Mouse (Mus musculus) small intestine, adult 2 months (tissue): Measurements from ENCODE around the gene Zfp637. TPM values are rescaled to one million over a fixed set of nuclear protein-coding genes. Genes with fewer than 3 reads are reported as not detected.
"Not testable (repeated sequence)": the region's sequence is repeated elsewhere in the genome, so short reads cannot be mapped to it uniquely, and the experiment has no call there.

Experiments
- H3K27ac ChIP-seq: fragments of 200-500 bp; 2 replicates; pipeline ENCODE4 v1.5.1; 2012; ENCODE audit warnings: low read depth, low read length, control low read depth, inconsistent platforms; ENCODE audit not compliant: insufficient read depth
- H3K27me3 ChIP-seq: fragments of 200-500 bp; 2 replicates; pipeline ENCODE4 v1.6.1; 2012; ENCODE audit warnings: mild to moderate bottlenecking, moderate library complexity, low read length, inconsistent platforms; ENCODE audit not compliant: control insufficient read depth, insufficient read depth
- H3K36me3 ChIP-seq: fragments of 200-500 bp; 2 replicates; pipeline ENCODE4 v1.6.1; 2012; ENCODE audit warnings: mild to moderate bottlenecking, low read length, control low read depth, inconsistent platforms; ENCODE audit not compliant: control insufficient read depth, insufficient read depth
- H3K4me1 ChIP-seq: fragments of 200-500 bp; 2 replicates; pipeline ENCODE4 v1.6.1; 2012; ENCODE audit warnings: low read length, inconsistent platforms, mixed read lengths; ENCODE audit not compliant: control insufficient read depth, insufficient read depth, insufficient read length
- H3K4me3 ChIP-seq: fragments of 200-500 bp; 2 replicates; pipeline ENCODE4 v1.5.1; 2012; ENCODE audit warnings: low read depth, mild to moderate bottlenecking, control low read depth, inconsistent platforms, low read length, moderate library complexity
- CTCF ChIP-seq: fragments of 200-500 bp; IDR thresholded peaks from 2 replicates; pipeline ENCODE4 v1.5.1; 2012; ENCODE audit warnings: low read depth, mild to moderate bottlenecking, control low read depth, inconsistent platforms, low read length, moderate library complexity, mixed read lengths; ENCODE audit not compliant: insufficient replicate concordance, insufficient read length; ENCODE audit errors: extremely low read depth
- POLR2A ChIP-seq: fragments of 200-500 bp; IDR thresholded peaks from 2 replicates; pipeline ENCODE4 v1.6.1; 2012; ENCODE audit warnings: low read depth, mild to moderate bottlenecking, control low read depth, inconsistent platforms, low read length, moderate library complexity
- WGBS: fragments of 180-500 bp; shearing (Covaris S2); methylation state at CpG from one replicate; pipeline ENCODE4 v1.1.7; 2018; 5-methylcytosine and 5-hydroxymethylcytosine counted together
- polyA plus RNA-seq: library from polyadenylated mRNA; depleted of rRNA; stranded (reverse); fragments of >200 nt; gene quantifications from 2 replicates; pipeline ENCODE4 v1.2.3, GENCODE M21; 2012

Zfp637 gene
- polyA plus RNA-seq, 1 experiment = 15.9 TPM

DNA sequence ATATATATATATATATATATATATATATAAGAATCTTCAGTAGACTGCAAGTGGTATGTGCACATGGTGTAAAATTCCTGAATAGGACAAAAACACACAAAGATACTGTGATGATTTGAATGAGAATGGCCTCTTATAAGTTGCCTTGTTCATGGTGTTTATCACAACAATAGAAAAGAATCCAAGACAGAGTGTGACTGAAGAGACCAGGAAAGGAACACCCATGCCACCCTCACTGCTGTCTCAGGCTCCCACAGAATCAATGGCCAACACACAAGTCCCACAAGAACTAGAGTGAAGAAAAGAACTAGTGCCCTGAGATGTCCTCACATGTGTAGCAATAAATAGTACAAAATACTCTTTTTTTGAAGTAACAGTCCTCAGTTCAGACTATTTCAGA lies 26.3 kb upstream of the Zfp637 start:
- Histone ChIP-seq H3K36me3 (no peaks in the 10 kb centered on the region), H3K27ac (no peak overlapping the region), H3K4me1 (no peaks in the 10 kb centered on the region), H3K4me3 (no peak overlapping the region), H3K27me3 (no peaks in the 10 kb centered on the region)
- TF ChIP-seq CTCF (no peak), POLR2A (no peak)

GRCm38 (mm10) chr6:117817108-117817541 lies 23.9 kb upstream of the Zfp637 start:
- H3K4me3 ChIP-seq = no peak overlapping the region
- H3K4me1 ChIP-seq = no peaks in the 10 kb centered on the region
- no peaks in the 10 kb centered on the region for H3K36me3 ChIP-seq
- no peak for TF ChIP-seq POLR2A
- no peak for TF ChIP-seq CTCF
- 71% methylated on average over 5 of the region's 5 CpGs for WGBS
- H3K27ac ChIP-seq = no peak overlapping the region
- no peaks in the 10 kb centered on the region for H3K27me3 ChIP-seq

DNA sequence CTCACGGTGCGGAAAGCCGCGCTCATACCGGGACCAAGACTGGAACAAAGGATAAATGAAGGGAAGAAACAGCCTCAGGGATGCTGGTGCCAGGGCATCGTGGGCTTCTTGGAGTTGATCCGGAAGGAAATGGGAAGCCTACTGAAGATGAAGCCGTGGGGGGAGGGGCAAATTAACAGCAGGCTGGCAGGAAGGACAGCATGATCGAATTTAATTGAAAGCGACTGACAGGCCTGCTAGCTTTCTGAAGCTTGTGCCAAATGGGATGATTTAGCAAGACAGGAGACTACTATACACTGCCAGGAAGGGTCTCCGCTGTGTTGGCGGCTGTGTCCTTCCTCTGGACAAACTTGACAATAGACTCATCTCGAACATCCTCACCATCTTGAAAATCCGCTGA lies 20.7 kb upstream of the Zfp637 start:
- no peaks in the 10 kb centered on the region for H3K4me1 ChIP-seq
- no peaks in the 10 kb centered on the region for H3K27me3 ChIP-seq
- H3K36me3 ChIP-seq = no peaks in the 10 kb centered on the region
- H3K27ac ChIP-seq = no peak overlapping the region
- 91% methylated on average over 14 of the region's 14 CpGs for WGBS
- H3K4me3 ChIP-seq = no peak overlapping the region
- no peak for TF ChIP-seq CTCF
- TF ChIP-seq POLR2A = no peak

GRCm38 (mm10) chr6:117825369-117825768 lies 15.6 kb upstream of the Zfp637 start:
- no peak overlapping the region for H3K27ac ChIP-seq
- 11% methylated on average over 4 of the region's 4 CpGs for WGBS

DNA sequence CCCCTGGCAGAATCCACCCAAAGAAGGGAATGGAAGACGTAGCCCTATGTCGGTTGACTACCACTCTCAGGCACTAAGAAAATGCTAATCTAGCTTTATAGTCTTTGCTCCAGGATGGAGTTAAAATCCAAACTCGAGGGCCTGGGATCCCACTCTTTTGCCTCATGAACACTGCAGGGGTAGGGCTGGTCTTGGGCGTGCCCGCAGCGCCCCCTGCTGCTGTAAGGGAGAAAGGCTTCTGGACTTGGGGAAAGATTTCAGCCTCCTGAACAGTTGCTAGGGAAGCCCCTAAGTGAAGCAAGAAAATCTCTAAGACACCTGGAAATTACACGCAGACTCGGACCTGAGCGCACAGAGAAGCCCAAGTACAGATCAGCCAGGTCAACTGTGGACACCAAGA lies 12.7 kb upstream of the Zfp637 start:
- 19% methylated on average over 9 of the region's 9 CpGs for WGBS
- Histone ChIP-seq H3K27ac (no peak overlapping the region), H3K4me3 (no peak overlapping the region), H3K27me3 (no peaks in the 10 kb centered on the region), H3K4me1 (no peaks in the 10 kb centered on the region), H3K36me3 (no peaks in the 10 kb centered on the region)
- TF ChIP-seq CTCF = peak; percentile 74; the same call in 1 of the 2 replicates
- no peak for TF ChIP-seq POLR2A

More at GRCm38 (mm10) chr6:117825369-117825768, 15.6 kb upstream of the Zfp637 start:
- H3K4me1 ChIP-seq = no peaks in the 10 kb centered on the region
- no peaks in the 10 kb centered on the region for H3K36me3 ChIP-seq
- H3K4me3 ChIP-seq = no peak overlapping the region
- TF ChIP-seq POLR2A (no peak), CTCF (peak; percentile 65; the same call in 1 of the 2 replicates)
- no peaks in the 10 kb centered on the region for H3K27me3 ChIP-seq

GRCm38 (mm10) chr6:117841511-117841955 lies 553 bp downstream of the Zfp637 start:
- peak overlapping the region; percentile 88 for H3K4me3 ChIP-seq

DNA sequence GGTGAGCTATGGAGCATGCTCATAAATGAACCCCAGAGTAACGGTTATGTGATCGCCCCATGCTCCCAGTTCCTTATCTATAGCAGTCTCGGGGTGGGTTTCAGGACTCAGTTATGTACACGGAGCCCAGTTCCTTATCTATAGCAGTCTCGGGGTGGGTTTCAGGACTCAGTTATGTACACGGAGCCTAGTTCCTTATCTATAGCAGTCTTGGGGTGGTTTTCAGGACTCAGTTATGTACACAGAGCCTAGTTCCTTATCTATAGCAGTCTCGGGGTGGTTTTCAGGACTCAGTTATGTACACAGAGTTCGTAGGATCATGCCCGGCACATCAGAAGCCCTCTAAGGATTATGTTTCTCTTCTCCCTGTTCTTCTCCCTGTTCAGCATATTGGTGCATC lies 3.6 kb downstream of the Zfp637 start:
- WGBS = 75% methylated on average over 9 of the region's 9 CpGs
- Histone ChIP-seq H3K36me3 (peaks cover 20% of the 10 kb centered on the region), H3K4me3 (no peak overlapping the region), H3K4me1 (0 out of 2 replicates have a peak, but pooled peaks cover 2% of the 10 kb centered on the region), H3K27ac (no peak overlapping the region), H3K27me3 (no peaks in the 10 kb centered on the region)
- no peak for TF ChIP-seq CTCF
- no peak for TF ChIP-seq POLR2A

More at GRCm38 (mm10) chr6:117841511-117841955, 553 bp downstream of the Zfp637 start:
- TF ChIP-seq CTCF (no peak), POLR2A (no peak)
- H3K27me3 ChIP-seq = no peaks in the 10 kb centered on the region
- 2% methylated on average over 12 of the region's 12 CpGs for WGBS
- peak overlapping the region; percentile 70 for H3K27ac ChIP-seq
- H3K36me3 ChIP-seq = peaks cover 15% of the 10 kb centered on the region
- H3K4me1 ChIP-seq = 0 out of 2 replicates have a peak, but pooled peaks cover 2% of the 10 kb centered on the region

GRCm38 (mm10) chr6:117846671-117847070 lies 5.7 kb downstream of the Zfp637 start:
- H3K36me3 ChIP-seq = peaks cover 20% of the 10 kb centered on the region
- 93% methylated on average over 4 of the region's 4 CpGs for WGBS
- not testable (repeated sequence) for H3K27ac ChIP-seq, H3K4me3 ChIP-seq, H3K27me3 ChIP-seq, H3K4me1 ChIP-seq
